Mouse (Mus musculus) E14TG2a.4 (cell line): Measurements from ENCODE around the gene Nsrp1.
"Not testable (repeated sequence)": the region's sequence is repeated elsewhere in the genome, so short reads cannot be mapped to it uniquely, and the experiment has no call there.

Source experiments
- H3K27me3 ChIP-seq: 2 replicates; pipeline ENCODE4 v1.6.1; 2014; ENCODE audit warnings: low read length, control low read depth; ENCODE audit not compliant: insufficient read depth
- H3K36me3 ChIP-seq: 2 replicates; pipeline ENCODE4 v1.6.1; 2014; ENCODE audit warnings: low read length, control low read depth; ENCODE audit not compliant: insufficient read depth
- H3K4me1 ChIP-seq: replicated peaks from 2 replicates; pipeline ENCODE4 v1.6.1; 2014; ENCODE audit warnings: low read depth, low read length, control low read depth
- H3K4me3 ChIP-seq: replicated peaks from 2 replicates; pipeline ENCODE4 v1.5.1; 2014; ENCODE audit warnings: mild to moderate bottlenecking, low read length
- H3K9me3 ChIP-seq: 2 replicates; pipeline ENCODE4 v1.6.1; 2014; ENCODE audit warnings: low read length, control low read depth
- CTCF ChIP-seq: conservative IDR thresholded peaks from 2 replicates; pipeline ENCODE4 v1.5.1; 2014; ENCODE audit warnings: low read length
- NANOG ChIP-seq: IDR thresholded peaks from 2 replicates; pipeline ENCODE4 v1.6.1; 2014; ENCODE audit warnings: borderline replicate concordance, low read length, mixed read lengths
- POU5F1 ChIP-seq: IDR thresholded peaks from 2 replicates; pipeline ENCODE4 v1.6.1; 2014; ENCODE audit warnings: low read length, borderline replicate concordance

The Nsrp1 gene

GRCm38 (mm10) chr11:77078273-77079134 lies at the start of gene Nsrp1:
Gene Nsrp1 (minus strand): TSS chr11:77078435.
- H3K4me1 ChIP-seq: peaks cover 10% of the 10 kb centered on the region
- no peaks in the 10 kb centered on the region for H3K27me3 ChIP-seq
- peak within 1 kb of the TSS; percentile 93 for H3K4me3 ChIP-seq
- no peaks in the 10 kb centered on the region for H3K9me3 ChIP-seq
- peaks cover 31% of the 10 kb centered on the region for H3K36me3 ChIP-seq
- TF ChIP-seq NANOG: no peak
- TF ChIP-seq CTCF: no peak

GRCm38 (mm10) chr11:77111141-77111540 lies 32.9 kb upstream of the Nsrp1 start:
- H3K9me3 ChIP-seq: no peaks in the 10 kb centered on the region
- TF ChIP-seq POU5F1 (no peak), NANOG (no peak), CTCF (no peak)
- H3K4me1 ChIP-seq: peaks cover 13% of the 10 kb centered on the region

GRCm38 (mm10) chr11:77108442-77108841 lies 30.2 kb upstream of the Nsrp1 start:
- H3K27me3 ChIP-seq: peaks cover 10% of the 10 kb centered on the region
- TF ChIP-seq POU5F1: no peak
- no peak for TF ChIP-seq CTCF
- TF ChIP-seq NANOG: no peak
- peaks cover 13% of the 10 kb centered on the region for H3K4me1 ChIP-seq
- H3K4me3 ChIP-seq: no peak overlapping the region
- H3K9me3 ChIP-seq: no peaks in the 10 kb centered on the region
- no peaks in the 10 kb centered on the region for H3K36me3 ChIP-seq

More at GRCm38 (mm10) chr11:77111141-77111540, 32.9 kb upstream of the Nsrp1 start:
- Histone ChIP-seq H3K4me3 (no peak overlapping the region), H3K36me3 (no peaks in the 10 kb centered on the region), H3K27me3 (no peaks in the 10 kb centered on the region)

GRCm38 (mm10) chr11:77107872-77108271 lies 29.6 kb upstream of the Nsrp1 start:
- not testable (repeated sequence) for H3K36me3 ChIP-seq, H3K4me3 ChIP-seq, H3K9me3 ChIP-seq
- H3K27me3 ChIP-seq: peaks cover 14% of the 10 kb centered on the region
- peak; percentile 23 for TF ChIP-seq CTCF
- peaks cover 13% of the 10 kb centered on the region for H3K4me1 ChIP-seq

- TF ChIP-seq POU5F1 (no peak), NANOG (no peak), CTCF (0 out of 2 replicates have a peak, but pooled peaks have one; percentile 7)
- Histone ChIP-seq H3K9me3 (no peaks in the 10 kb centered on the region), H3K27me3 (peaks cover 19% of the 10 kb centered on the region), H3K4me1 (peaks cover 13% of the 10 kb centered on the region), H3K4me3 (peak overlapping the region; percentile 43; the same call in 1 of the 2 replicates), H3K36me3 (no peaks in the 10 kb centered on the region)
Measured at GRCm38 (mm10) chr11:77106961-77107360, 28.7 kb upstream of the Nsrp1 start.

GRCm38 (mm10) chr11:77100137-77100937 lies 22.1 kb upstream of the Nsrp1 start:
- no peak overlapping the region for H3K4me3 ChIP-seq
- H3K9me3 ChIP-seq: no peaks in the 10 kb centered on the region
- peaks cover 7% of the 10 kb centered on the region for H3K4me1 ChIP-seq
- TF ChIP-seq CTCF: peak; percentile 81
- no peak for TF ChIP-seq POU5F1
- TF ChIP-seq NANOG: no peak
- H3K27me3 ChIP-seq: peaks cover 33% of the 10 kb centered on the region
- H3K36me3 ChIP-seq: no peaks in the 10 kb centered on the region

- no peak for TF ChIP-seq POU5F1
- TF ChIP-seq NANOG: no peak
- no peak for TF ChIP-seq CTCF
- Histone ChIP-seq H3K4me3 (no peak overlapping the region), H3K27me3 (peaks cover 23% of the 10 kb centered on the region), H3K9me3 (no peaks in the 10 kb centered on the region), H3K36me3 (no peaks in the 10 kb centered on the region), H3K4me1 (peaks cover 10% of the 10 kb centered on the region)
Measured at GRCm38 (mm10) chr11:77098332-77098972, 20.2 kb upstream of the Nsrp1 start.

GRCm38 (mm10) chr11:77096991-77097390 lies 18.8 kb upstream of the Nsrp1 start:
- Histone ChIP-seq H3K4me3 (no peak overlapping the region), H3K36me3 (no peaks in the 10 kb centered on the region), H3K4me1 (peaks cover 13% of the 10 kb centered on the region), H3K27me3 (peaks cover 14% of the 10 kb centered on the region), H3K9me3 (no peaks in the 10 kb centered on the region)
- TF ChIP-seq CTCF (no peak), POU5F1 (no peak), NANOG (no peak)
